Mouse (Mus musculus): ENCODE data around the gene Ndufaf8. TPM values are rescaled to one million over a fixed set of nuclear protein-coding genes. Genes with fewer than 3 reads are reported as not detected.
A peak's percentile ranks its signal among the peaks of the same experiment; 100 is the strongest.

Gene Ndufaf8
- polyA plus RNA-seq, 1 experiment from 2014 or later, result 51.4 TPM

DNA sequence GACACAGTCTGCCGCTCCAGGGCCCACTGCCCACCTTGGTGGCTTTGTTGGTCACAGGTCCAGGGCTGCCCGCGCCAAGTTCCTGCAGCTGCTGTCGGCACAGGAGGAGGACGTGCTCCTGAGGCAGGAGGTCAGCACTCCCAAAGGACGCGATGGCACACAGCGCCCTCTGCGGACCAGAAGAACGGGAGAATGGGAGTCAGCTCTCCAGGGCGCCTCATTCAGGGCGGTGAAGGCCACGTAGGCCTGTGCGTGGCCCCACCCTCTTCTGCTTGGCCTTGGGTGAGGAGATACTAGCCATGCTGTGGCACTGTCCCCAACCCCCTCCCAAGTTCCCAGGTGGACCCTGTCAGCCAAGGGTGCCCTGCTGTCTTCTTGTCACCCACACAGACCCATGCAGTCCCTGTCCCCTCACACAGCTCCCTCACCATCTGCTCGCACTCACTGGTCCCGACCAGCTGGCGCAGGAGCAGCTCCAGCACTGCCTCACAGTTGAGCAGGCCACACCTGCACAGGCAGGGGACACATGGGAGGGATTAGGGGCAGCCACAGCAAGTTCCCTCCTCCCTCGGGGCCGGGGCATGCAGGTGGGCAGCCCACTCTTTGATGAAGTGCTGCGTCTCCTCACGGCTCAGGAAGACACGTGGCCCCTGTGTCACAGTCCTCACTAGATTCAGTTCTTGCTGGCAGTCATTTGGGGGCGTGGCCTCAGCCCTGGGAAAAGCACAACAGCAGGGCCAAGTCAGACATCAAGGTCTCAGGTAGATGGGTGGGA is 5.7 kb upstream of the Ndufaf8 start:
- peaks cover 26% of the 10 kb centered on the region; the same call in 1 of the 2 replicates for H3K36me3 ChIP-seq (replicated peaks)
- H3K9me3 ChIP-seq, result no peaks in the 10 kb centered on the region
- WGBS, result 80% methylated on average over 23 of the region's 23 CpGs
- ATAC-seq (replicated peaks), result no peak
- no peaks in the 10 kb centered on the region for H3K27me3 ChIP-seq (replicated peaks)
- H3K4me3 ChIP-seq, result no peak overlapping the region
- H3K27ac ChIP-seq, result no peak overlapping the region
- peaks cover 8% of the 10 kb centered on the region for H3K4me1 ChIP-seq
- no peak overlapping the region for H3K9ac ChIP-seq
- no peak overlapping the region for H3K4me2 ChIP-seq

DNA sequence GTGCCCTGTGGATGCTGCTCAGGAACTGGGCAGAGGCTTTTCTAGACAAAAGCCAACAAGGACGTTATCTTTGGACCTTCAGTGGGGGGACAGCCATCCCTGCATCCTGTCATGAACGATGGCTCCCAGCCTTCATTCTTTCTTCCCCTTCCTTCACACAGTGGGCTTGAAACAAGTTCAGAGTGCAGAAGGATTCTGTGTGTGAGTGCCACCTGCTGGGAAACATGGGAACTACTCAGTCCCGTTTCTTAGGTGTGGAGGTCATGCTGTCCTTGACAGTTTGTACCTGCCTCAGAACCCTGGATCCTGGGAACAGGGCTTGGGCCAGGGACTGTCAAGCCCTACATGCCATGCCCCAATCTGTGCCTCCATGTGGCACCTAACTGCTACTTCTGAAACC is 2.3 kb downstream of the Ndufaf8 start:
- WGBS, result under 1% methylated on average over 3 of the region's 3 CpGs
- no peak overlapping the region for H3K4me3 ChIP-seq
- peaks cover 18% of the 10 kb centered on the region; the same call in 1 of the 2 replicates for H3K36me3 ChIP-seq (replicated peaks)
- no peaks in the 10 kb centered on the region for H3K9me3 ChIP-seq
- H3K4me2 ChIP-seq, result no peak overlapping the region
- H3K27me3 ChIP-seq (replicated peaks), result no peaks in the 10 kb centered on the region
- peak overlapping the region; percentile 51; the same call in 1 of the 2 replicates for H3K27ac ChIP-seq
- peaks cover 28% of the 10 kb centered on the region for H3K4me1 ChIP-seq
- no peak overlapping the region for H3K9ac ChIP-seq
- ATAC-seq (replicated peaks), result no peak

DNA sequence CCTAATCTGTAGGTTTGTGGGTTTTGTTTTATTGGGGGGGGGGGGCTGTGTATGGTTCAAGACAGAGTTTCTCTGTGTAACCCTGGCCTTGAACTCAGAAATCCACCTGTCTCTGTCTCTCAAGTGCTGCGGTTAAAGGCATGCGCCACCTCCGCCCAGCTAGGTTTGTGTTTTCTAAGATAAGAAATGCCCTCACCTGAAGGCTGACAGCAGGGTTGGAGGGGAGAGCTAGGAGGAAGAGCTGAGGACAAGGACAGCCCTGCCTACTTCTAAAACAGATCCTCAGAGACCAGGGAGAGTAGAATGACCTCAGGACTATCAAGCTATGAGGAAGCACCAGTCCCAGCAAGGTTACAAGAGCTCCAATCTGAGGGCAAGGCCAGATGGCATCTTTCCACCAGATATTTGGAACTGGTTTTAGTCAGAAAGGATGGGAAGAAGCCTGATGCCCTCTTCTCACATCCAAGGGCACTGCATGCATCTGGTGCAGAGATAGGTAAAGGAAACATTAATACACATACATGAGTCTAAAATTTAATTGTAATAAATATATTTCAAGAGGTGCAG is 4.8 kb downstream of the Ndufaf8 start:
- no peak overlapping the region for H3K4me2 ChIP-seq
- H3K4me1 ChIP-seq, result peaks cover 17% of the 10 kb centered on the region
- no peaks in the 10 kb centered on the region for H3K9me3 ChIP-seq
- H3K27ac ChIP-seq, result no peak overlapping the region
- H3K9ac ChIP-seq, result no peak overlapping the region
- ATAC-seq (replicated peaks), result no peak
- peaks cover 19% of the 10 kb centered on the region; the same call in 1 of the 2 replicates for H3K36me3 ChIP-seq (replicated peaks)
- 95% methylated on average over 3 of the region's 3 CpGs for WGBS
- no peaks in the 10 kb centered on the region for H3K27me3 ChIP-seq (replicated peaks)
- no peak overlapping the region for H3K4me3 ChIP-seq

DNA sequence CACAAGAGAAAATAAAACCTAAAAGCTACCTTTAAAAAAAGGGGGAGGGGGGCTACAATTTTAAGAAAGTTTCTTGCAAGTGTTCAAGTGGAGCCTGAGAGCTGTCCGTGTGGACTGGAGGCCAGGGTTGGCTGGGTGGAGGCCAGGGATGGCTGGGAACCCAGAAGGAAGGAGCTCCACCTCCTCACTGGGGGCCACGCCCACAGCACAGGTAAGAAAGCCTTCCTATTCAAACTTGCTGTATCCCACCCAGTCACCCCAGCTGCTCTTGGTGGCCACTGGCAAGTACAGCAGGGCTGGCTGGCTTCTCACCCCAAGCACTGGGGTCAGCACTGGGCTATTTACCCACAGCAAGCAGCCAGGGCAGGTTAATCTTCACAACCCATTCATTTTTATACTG is 8.3 kb downstream of the Ndufaf8 start:
- WGBS, result 82% methylated on average over 2 of the region's 2 CpGs
- Histone ChIP-seq H3K9ac (no peak overlapping the region), H3K9me3 (no peaks in the 10 kb centered on the region), H3K4me2 (no peak overlapping the region), H3K27ac (no peak overlapping the region), H3K36me3 (replicated peaks) (peaks cover 14% of the 10 kb centered on the region; the same call in 1 of the 2 replicates), H3K4me1 (peaks cover 4% of the 10 kb centered on the region; the same call in 1 of the 2 replicates), H3K27me3 (replicated peaks) (no peaks in the 10 kb centered on the region), H3K4me3 (no peak overlapping the region)
- no peak for ATAC-seq (replicated peaks)

DNA sequence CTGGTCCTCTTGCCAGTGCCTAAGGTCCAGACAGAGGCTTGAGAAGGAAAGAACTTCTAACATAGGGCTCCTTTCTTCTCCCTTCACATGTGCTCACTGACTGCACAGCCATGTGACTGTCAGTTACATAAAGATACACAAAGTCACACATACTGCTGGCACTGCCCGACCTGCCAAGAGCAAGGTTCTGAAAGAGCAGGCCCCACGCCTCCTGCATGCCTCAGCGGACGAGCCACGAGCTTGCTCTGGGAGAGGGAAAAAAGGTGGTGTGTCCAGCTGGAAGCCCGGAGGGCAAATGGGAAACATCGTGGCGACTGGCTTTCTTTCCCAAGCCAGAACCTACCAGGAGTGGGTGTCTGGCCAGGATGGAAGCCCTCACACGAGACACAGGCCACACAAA is 9.1 kb downstream of the Ndufaf8 start:
- Histone ChIP-seq H3K4me2 (no peak overlapping the region), H3K27ac (no peak overlapping the region), H3K36me3 (replicated peaks) (peaks cover 14% of the 10 kb centered on the region; the same call in 1 of the 2 replicates), H3K4me3 (no peak overlapping the region), H3K27me3 (replicated peaks) (no peaks in the 10 kb centered on the region), H3K9ac (no peak overlapping the region), H3K9me3 (no peaks in the 10 kb centered on the region), H3K4me1 (peaks cover 4% of the 10 kb centered on the region; the same call in 1 of the 2 replicates)
- no peak for ATAC-seq (replicated peaks)
- WGBS, result 89% methylated on average over 9 of the region's 9 CpGs

DNA sequence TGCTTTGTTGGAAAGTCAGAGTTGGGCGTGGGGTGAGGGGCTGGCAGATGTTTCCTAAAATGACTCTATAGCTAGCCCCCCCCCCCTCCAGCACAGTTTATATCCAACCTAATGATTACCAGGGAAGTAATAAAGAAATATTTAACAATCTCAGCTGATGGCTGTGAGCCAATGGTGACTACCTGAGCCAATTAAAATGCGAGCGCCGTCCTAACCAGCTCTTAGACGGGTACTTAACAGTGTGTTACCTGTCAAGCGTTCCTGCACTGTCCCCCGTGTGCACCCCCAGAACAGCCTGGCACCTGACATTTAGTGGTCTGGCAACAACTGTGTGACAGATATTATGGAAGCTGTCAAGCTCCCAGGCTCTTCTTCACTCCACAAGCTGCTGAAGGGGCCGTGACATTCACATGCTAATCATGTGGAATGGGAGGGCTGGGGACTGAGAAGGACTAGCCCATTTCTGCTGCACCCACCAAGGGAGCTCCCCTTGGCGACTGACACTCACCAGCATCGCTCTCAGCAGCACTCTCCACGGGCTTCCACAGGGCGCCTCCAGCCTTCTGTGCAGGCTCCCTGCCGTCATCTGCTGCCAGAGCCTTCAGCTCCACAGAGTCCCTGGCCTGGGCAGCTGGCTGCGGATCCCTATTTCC is 11.0 kb downstream of the Ndufaf8 start:
- Histone ChIP-seq H3K9me3 (no peaks in the 10 kb centered on the region), H3K4me2 (no peak overlapping the region), H3K27me3 (replicated peaks) (no peaks in the 10 kb centered on the region), H3K9ac (no peak overlapping the region), H3K4me3 (no peak overlapping the region), H3K27ac (no peak overlapping the region), H3K36me3 (replicated peaks) (peaks cover 14% of the 10 kb centered on the region; the same call in 1 of the 2 replicates), H3K4me1 (peaks cover 4% of the 10 kb centered on the region; the same call in 1 of the 2 replicates)
- no peak for ATAC-seq (replicated peaks)
- WGBS, result 70% methylated on average over 14 of the region's 14 CpGs

DNA sequence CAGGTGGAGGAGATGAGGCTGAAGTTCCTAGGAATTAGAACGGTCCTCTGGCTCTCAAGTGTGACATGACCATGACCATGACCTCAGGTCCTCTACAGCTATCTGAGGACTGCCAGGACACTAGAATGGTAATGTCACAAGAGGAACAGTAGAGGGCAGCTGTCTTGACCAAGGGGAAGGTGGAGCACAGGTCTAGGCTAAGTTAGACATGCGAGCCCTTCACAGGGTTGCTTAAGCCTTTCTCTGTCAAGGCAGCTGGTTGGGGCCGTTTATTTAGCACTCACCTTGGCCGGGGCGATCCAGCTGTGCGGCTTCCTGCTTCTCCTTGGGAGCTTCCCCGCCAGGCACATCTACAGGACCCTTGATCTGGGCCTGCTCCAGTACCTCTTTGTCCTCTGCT is 11.8 kb downstream of the Ndufaf8 start:
- Histone ChIP-seq H3K4me2 (no peak overlapping the region), H3K9me3 (no peaks in the 10 kb centered on the region), H3K27me3 (replicated peaks) (no peaks in the 10 kb centered on the region), H3K4me1 (peaks cover 4% of the 10 kb centered on the region; the same call in 1 of the 2 replicates), H3K9ac (no peak overlapping the region), H3K27ac (0 out of 2 replicates have a peak overlapping the region, but pooled peaks have one; percentile 14), H3K36me3 (replicated peaks) (peaks cover 7% of the 10 kb centered on the region; the same call in 1 of the 2 replicates), H3K4me3 (no peak overlapping the region)
- WGBS, result 70% methylated on average over 7 of the region's 7 CpGs
- peak; percentile 27; the same call in 1 of the 2 replicates for ATAC-seq (replicated peaks)

DNA sequence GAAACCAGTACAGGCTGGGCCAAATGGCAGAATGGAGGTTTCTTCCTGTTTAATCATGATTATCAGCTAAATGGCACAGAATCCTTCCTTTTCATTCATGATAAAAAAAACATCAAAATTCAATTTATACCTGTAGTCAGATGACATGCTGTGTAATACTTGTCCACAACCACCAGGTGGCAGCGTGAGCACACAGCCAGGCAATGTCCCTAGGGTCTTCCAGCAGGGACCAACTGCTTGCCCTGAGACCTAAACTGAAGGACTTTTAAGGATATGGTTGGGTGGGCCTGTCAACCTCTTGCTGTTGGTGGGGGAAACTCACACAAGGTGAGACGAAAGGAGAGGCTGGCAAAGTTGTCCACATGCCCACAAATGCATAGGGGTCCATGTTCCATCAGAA is 12.3 kb downstream of the Ndufaf8 start:
- 0 out of 2 replicates have a peak overlapping the region, but pooled peaks have one; percentile 14 for H3K27ac ChIP-seq
- WGBS, result 0% methylated on average over 2 of the region's 2 CpGs
- peaks cover 4% of the 10 kb centered on the region; the same call in 1 of the 2 replicates for H3K4me1 ChIP-seq
- no peaks in the 10 kb centered on the region for H3K27me3 ChIP-seq (replicated peaks)
- no peak for ATAC-seq (replicated peaks)
- H3K9me3 ChIP-seq, result no peaks in the 10 kb centered on the region
- no peak overlapping the region for H3K4me3 ChIP-seq
- H3K4me2 ChIP-seq, result no peak overlapping the region
- H3K9ac ChIP-seq, result no peak overlapping the region
- peaks cover 3% of the 10 kb centered on the region; the same call in 1 of the 2 replicates for H3K36me3 ChIP-seq (replicated peaks)

DNA sequence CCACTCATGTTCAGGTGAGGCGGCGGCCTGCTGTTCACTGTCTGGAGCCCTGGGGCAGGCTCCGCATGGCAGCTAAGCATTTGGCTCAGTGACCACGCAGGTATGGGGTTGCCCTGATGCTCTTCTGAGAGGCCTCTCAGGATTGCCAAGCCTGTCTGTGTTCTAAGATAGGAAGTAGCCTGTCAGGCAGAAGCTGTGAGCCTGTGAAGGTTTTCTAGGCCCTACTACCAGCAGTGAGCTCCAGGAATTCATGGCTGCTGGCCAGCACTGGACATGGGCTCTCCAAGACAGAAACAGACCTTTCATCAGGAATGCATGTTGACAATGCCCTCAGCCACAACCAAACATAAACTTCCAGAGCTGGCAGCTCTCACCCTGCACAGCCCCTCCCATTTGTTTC is 13.4 kb downstream of the Ndufaf8 start:
- WGBS, result 97% methylated on average over 4 of the region's 4 CpGs
- Histone ChIP-seq H3K4me1 (peaks cover 4% of the 10 kb centered on the region; the same call in 1 of the 2 replicates), H3K27ac (no peak overlapping the region), H3K36me3 (replicated peaks) (peaks cover 2% of the 10 kb centered on the region; the same call in 1 of the 2 replicates), H3K4me3 (no peak overlapping the region), H3K27me3 (replicated peaks) (no peaks in the 10 kb centered on the region), H3K4me2 (no peak overlapping the region), H3K9ac (no peak overlapping the region), H3K9me3 (no peaks in the 10 kb centered on the region)
- ATAC-seq (replicated peaks), result no peak

DNA sequence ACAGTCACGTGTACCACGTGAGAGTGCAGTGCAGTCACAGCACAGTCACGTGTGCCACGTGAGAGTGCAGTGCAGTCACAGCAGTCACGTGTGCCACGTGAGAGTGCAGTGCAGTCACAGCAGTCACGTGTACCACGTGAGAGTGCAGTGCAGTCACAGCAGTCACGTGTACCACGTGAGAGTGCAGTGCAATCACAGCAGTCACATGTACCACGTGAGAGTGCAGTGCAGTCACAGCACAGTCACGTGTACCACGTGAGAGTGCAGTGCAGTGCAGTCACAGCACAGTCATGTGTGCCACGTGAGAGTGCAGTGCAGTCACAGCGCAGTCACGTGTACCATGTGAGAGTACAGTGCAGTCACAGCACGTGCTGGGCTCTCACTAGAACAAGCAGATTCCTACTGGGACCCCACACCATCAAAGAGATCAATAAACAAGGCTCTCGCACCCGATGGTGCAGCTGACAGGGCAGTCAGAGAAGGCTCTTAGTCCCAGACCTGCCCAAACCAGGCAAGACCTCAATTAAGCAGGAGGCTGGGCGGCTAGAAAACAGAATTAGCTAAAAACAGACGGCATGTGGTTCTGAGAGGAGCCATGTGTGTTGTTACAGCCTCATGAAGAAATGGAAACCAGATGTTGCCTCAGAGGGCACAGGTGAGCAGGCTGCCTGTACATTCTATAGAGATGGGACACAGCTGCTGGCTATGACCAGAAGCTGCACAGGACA is 15.9 kb downstream of the Ndufaf8 start:
- no peak for ATAC-seq (replicated peaks)
- no peaks in the 10 kb centered on the region for H3K27me3 ChIP-seq (replicated peaks)
- H3K9me3 ChIP-seq, result no peaks in the 10 kb centered on the region
- H3K4me1 ChIP-seq, result peaks cover 4% of the 10 kb centered on the region; the same call in 1 of the 2 replicates
- no peak overlapping the region for H3K4me3 ChIP-seq
- no peak overlapping the region for H3K27ac ChIP-seq
- peaks cover 2% of the 10 kb centered on the region; the same call in 1 of the 2 replicates for H3K36me3 ChIP-seq (replicated peaks)
- no peak overlapping the region for H3K9ac ChIP-seq
- H3K4me2 ChIP-seq, result no peak overlapping the region
- 94% methylated on average over 21 of the region's 21 CpGs for whole genome bisulfite sequencing

DNA sequence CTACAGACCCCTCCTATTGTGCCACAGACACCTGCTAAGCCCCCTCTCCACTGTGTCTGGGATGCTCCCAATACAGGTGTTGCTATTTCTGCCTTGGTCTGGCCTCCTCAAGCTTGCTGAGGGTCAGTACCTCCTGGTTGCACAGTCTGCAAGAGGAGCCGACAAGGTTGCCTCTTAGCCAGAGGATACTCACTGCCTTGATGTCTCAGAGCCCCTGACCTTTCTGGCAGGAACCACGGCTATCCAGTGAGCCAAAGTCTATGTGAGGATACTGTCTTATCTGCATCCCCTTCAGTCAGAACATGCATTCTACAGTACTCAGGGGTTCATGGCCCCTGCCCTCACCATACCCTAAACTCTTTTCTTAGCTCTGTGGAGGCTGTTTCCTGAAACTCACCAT is 18.9 kb downstream of the Ndufaf8 start:
- 89% methylated on average over 2 of the region's 2 CpGs for WGBS
- Histone ChIP-seq H3K9ac (no peak overlapping the region), H3K27ac (no peak overlapping the region), H3K9me3 (no peaks in the 10 kb centered on the region), H3K4me2 (no peak overlapping the region), H3K4me3 (no peak overlapping the region), H3K27me3 (replicated peaks) (no peaks in the 10 kb centered on the region), H3K36me3 (replicated peaks) (peaks cover 2% of the 10 kb centered on the region; the same call in 1 of the 2 replicates), H3K4me1 (peaks cover 8% of the 10 kb centered on the region; the same call in 1 of the 2 replicates)
- ATAC-seq (replicated peaks), result no peak
